Comparison of ENCODE assay signal across 20 mouse cellular contexts in genomic region chr19:6082156-6082555, GRCm38 (mm10). TPM values are rescaled to one million over a fixed set of nuclear protein-coding genes. Genes with fewer than 3 reads are reported as not detected.
"Had no signal": no experiment of that assay in that cellular context is flagged by ENCODE, and none has a peak within 500 bp of the region (broad histone marks: within the 10 kb centered on the region; RNA-seq: fewer than 3 reads in every experiment).

Gene Gm28374, minus strand, starts transcription at chr19:6082256.

- H3K27ac ChIP-seq: left cerebral cortex, adult 2 months; limb, embryonic 12.5 days; liver, embryonic 14.5 days; macrophage; midbrain, embryonic 13.5 days had no signal

- H3K9ac ChIP-seq: liver, embryonic 14.5 days; liver, postnatal 0 days; lung, embryonic 14.5 days; midbrain, embryonic 13.5 days had no signal

- ATAC-seq: intestine, embryonic 16.5 days; liver, postnatal 0 days; lung, postnatal 0 days; midbrain, embryonic 13.5 days had no signal

- DNase-seq: kidney, adult 18-20 months; kidney, postnatal 10 days; kidney, postnatal 36 days; liver; liver, postnatal 0 days; lung, embryonic 14.5 days; retina, postnatal 1 day; right cerebral cortex, postnatal 25 days; spleen, adult 18-20 months; thymus, postnatal 25 days had no signal

- H3K4me2 ChIP-seq: midbrain, embryonic 13.5 days had no signal

- H3K4me3 ChIP-seq: midbrain, embryonic 13.5 days had no signal

- H3K27me3 ChIP-seq: limb, embryonic 12.5 days; midbrain, embryonic 13.5 days had no signal

- H3K9me3 ChIP-seq: limb, embryonic 12.5 days; midbrain, embryonic 13.5 days had no signal

RNA-seq across cellular contexts. Expression of gene Gm28374, which starts in this region (rescaled TPM):
- total RNA-seq: left cerebral cortex, postnatal 10 days; midbrain, postnatal 0 days; neutrophil, adult 5-6 weeks had no signal
